Mouse (Mus musculus): ENCODE results near the gene Rmdn2. TPM values are rescaled to one million over a fixed set of nuclear protein-coding genes. Genes with fewer than 3 reads are reported as not detected.

The Rmdn2 gene
- polyA plus RNA-seq, 1 experiment, result 4.7 TPM

DNA sequence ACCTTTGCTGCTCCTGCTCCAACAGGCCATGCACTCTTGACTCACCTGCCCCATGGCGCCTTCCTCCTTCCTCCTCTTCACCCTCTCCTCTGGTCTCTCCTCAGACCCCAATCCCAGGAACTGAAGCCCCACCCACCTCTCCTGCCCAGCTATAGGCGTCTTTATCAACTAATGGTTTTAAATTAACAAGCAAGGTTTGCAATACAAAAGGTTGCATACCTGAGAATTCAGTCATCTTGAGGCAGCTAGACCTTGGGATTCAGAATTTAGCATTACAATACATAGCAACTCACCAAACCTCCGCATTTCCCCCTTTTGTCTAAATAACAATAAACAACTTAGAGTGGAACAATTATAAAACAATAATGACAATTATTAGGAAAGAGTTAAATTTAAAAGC is 42.5 kb downstream of the Rmdn2 start:
- no peak for TF ChIP-seq GATA1 (IDR thresholded peaks at IDR 0.05; ENCODE audit: low read length)

DNA sequence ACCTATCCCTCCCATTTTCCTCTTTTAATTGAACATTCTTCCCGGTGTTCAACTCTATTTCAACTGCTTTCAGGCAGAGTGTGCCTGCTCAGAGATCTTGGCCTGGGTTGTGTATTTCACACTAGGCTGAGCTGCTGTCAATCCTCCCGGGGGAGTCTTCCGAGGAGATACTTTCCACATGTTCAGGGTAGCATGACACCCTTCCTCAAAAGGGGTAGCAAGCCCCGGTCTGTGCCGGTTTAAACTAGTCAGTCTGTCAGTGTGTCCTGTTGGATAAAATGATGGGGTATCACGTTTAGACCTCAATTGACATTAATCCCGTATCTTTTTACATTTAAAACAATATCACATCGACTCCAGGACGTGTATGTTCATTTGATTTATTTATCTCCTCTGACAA is 46.1 kb downstream of the Rmdn2 start:
- no peak for TF ChIP-seq GATA1 (IDR thresholded peaks at IDR 0.05; ENCODE audit: low read length)

DNA sequence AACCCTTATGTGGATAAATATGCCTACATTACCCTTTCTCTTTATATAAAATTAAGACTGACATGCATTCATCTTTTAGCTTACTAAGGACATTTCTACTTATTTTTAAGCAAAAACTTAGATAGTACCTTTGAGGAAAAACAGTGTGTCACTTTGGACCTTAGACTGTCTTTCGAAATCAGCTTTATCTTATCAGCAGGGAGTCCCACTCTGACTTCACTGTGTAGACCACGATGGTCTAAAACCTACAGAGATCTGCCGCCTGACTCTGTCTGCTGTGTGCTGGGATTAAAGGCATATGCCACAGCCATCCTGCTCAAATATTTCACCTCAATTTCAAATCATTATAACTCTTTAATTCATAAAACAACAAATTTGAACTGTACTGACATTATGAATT is 46.8 kb downstream of the Rmdn2 start:
- no peak for TF ChIP-seq GATA1 (IDR thresholded peaks at IDR 0.05; ENCODE audit: low read length)

DNA sequence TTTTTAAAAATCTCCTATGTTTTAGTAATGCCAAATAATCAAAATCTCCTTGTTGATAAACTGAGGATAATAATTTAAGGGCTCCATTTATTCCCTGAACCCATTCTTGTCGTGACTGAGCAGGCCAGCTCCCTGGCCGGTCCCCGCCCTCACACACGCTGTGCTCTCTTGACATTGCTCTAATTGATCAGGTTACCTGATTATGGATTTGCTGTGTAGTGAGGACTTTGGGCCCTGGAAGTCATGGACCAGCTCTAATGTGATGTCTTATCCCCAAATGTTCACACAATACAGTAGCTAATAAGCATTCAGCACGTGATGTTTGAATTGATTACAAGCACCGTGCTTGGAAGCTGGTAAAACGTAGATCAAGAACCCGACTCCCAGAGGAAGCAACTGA is 47.2 kb downstream of the Rmdn2 start:
- no peak for TF ChIP-seq GATA1 (IDR thresholded peaks at IDR 0.05; ENCODE audit: low read length)

DNA sequence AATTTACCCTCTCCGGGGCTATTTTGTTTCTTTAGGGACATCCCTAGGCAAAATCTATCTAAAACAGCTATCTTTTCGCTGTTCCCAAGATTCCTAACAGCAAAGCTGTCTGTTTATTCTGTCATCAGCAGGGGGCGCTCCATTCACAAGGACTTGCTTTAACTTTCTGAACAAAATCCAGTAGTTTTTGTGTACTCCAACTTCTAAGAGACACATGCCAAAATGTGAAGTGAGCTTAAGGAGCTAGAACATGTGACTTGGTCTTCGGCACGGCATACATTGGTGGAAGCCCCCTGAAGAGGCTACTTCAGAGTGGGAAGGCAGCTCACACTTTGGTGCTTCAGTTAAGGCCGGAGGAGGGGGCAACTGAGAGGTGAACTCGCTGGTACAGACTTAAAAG is 49.7 kb downstream of the Rmdn2 start:
- no peak for TF ChIP-seq GATA1 (IDR thresholded peaks at IDR 0.05; ENCODE audit: low read length)

DNA sequence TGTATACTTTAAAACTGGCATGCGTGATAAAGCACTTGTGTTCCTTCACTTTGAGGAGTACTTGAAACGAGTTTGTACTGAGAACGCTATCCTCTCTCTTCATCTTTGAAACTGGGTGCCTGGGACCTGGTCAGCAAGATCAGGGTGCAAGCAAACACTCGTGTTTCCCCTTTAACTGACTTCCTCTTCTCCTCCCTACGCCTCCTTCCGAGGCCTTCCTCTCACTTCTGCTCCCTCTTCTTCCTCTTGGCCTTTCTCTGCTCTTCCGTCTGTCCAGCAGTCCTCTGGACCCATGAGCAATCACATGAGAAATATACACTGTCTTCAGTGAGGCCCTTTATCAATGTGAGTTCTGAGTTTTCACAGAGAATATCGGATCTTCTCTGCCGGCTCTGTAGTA is 50.2 kb downstream of the Rmdn2 start:
- TF ChIP-seq GATA1 (IDR thresholded peaks at IDR 0.05; ENCODE audit: low read length), result no peak

DNA sequence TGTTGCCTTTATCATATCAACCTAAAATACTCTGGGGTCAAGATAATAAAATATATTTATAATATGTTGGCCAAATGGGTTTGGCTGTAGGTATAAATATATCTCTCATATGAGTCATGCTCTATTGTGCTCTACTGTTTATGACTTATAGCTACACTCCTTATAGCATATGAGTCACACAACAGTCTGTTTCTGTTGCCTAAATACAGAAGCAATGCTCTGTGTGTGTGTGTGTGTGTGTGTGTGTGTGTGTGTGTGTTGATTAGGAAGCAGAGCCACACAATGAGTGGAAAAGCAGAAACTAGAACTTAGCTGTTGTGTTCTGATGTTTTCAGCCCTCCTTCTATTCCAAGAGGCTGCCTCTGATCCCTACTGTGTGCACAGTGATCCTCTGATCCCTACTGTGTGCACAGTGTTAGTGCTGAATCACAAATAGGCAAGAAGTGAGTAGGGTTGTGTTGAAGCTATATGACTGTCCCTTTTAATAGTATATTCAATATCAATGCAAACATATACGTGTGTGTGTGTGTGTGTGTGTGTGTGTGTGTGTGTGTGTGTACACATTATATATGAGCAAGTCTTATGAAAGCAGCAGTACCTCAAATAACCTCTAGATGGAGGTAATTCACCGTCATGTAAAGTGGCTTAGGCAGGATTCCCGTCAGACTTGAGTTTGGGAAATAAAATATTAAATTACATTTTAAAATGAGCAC is 51.9 kb downstream of the Rmdn2 start:
- TF ChIP-seq GATA1 (IDR thresholded peaks at IDR 0.05; ENCODE audit: low read length), result no peak

GRCm38 (mm10) chr17:79664106-79664417 is 52.4 kb downstream of the Rmdn2 start:
- TF ChIP-seq GATA1 (IDR thresholded peaks at IDR 0.05; ENCODE audit: low read length), result no peak

DNA sequence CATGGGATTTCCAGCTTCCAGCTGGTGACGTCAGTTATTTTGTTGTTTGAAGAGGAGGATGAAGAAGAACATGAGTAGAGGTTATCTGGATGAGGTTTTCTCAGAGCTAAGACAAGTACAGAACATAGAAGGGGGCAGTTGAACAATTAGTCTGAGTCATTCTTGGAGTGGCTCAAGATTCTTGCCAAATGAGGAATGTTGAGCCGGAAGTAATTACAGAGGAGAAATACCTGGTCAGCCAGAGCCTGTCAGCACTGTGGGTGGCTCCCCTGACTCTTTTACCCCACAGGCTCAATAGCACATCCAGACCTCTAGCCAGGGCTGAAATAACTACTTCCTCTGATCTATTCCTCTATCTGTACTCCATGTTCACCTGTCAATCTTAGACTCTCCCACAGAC is 59.2 kb downstream of the Rmdn2 start:
- no peak for TF ChIP-seq GATA1 (IDR thresholded peaks at IDR 0.05; ENCODE audit: low read length)

GRCm38 (mm10) chr17:79695106-79695505 is 83.4 kb downstream of the Rmdn2 start:
- TF ChIP-seq GATA1 (IDR thresholded peaks at IDR 0.05; ENCODE audit: low read length), result no peak

DNA sequence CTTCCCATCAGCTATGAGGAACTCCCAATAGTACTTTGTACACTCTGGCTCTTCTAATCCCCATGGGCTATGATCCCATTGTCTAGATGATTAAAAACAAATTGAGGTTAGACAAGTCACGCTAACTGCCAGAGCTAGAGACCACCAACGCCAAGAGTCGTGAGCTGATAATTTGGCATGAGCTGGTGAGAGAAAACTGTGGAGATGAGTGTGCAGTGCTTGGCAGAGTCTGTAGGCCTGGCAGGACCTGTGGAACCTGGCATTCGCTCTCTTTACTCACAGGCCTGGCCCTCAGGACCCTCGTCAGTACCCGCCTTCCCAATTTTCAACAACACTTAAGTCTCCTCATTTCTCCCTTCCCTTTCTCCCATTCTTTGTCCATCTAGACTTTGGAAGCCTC is 83.9 kb downstream of the Rmdn2 start:
- TF ChIP-seq GATA1 (IDR thresholded peaks at IDR 0.05; ENCODE audit: low read length), result no peak

DNA sequence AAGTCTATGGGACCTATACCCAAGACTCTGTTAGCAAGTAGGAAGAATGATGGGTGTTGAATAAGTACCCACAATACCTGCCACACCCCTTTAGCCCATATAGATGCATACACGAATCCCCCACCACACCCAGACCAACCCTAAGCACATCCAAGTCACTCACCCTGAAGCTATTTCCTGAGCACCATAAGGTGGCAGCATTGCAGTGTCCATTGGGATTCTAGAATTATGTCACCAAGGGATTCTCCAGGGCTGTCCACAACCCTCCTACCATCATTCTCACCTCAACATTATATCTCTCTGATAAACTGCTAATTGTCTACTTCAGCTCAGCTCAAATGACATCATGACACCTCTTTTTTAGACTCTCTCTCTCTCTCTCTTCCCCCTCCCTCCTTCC is 87.5 kb downstream of the Rmdn2 start:
- no peak for TF ChIP-seq GATA1 (IDR thresholded peaks at IDR 0.05; ENCODE audit: low read length)

DNA sequence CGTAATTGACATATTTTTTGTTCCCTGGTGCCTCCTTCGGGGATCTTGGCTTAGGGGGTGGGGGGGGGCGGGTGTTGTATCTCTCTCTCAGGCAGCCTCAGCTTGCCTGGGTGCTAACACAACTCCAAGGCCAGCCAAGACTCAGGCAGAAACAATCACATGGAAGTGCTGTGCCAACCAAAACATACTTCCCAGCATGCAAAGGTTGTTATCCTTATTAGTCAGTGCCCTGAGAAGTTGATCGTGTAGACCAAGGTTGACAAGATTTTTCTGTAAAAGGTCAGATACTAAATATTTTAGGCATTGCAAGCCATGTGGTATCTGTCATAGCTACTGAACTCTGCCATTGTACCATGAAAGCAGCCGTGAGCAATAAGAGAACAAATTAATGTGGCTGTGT is 89.2 kb downstream of the Rmdn2 start:
- TF ChIP-seq GATA1 (IDR thresholded peaks at IDR 0.05; ENCODE audit: low read length), result no peak

DNA sequence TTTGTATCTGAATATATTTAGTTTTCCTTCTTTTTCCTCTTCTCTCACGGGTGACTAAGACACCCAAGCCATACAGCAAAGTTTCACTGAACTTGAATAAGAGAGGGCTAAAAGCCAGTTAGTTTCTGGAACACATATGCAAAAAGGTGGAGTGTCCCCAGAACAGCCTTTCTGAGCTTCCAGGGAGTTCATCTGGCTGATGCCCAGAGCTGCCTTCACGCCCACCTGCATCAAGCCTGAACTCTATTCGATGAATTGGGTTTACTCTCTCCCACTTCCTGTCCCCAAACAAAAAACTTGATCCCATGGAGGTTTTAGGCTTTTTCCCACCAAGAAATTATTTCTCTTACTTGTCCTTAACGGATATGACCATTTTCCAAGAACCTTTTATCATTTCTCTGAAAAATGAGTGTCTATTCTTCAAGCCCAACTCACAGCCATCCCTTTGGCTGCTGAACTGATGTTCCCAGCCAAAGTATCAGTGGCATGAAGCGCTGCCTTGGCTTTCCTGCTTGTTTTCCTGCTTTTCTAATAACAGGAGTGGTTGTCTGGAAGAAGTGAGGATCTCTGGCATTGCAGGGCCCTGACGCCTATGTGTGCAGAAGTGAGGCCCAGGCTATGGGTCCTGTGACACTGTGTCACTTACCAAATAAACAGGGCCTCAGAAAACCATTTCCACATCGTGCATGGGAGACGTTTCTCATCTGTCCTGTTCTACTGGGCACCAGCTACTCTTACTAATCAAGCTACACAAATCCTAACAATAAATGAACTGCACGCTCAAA is 94.2 kb downstream of the Rmdn2 start:
- TF ChIP-seq GATA1 (IDR thresholded peaks at IDR 0.05; ENCODE audit: low read length), result no peak

DNA sequence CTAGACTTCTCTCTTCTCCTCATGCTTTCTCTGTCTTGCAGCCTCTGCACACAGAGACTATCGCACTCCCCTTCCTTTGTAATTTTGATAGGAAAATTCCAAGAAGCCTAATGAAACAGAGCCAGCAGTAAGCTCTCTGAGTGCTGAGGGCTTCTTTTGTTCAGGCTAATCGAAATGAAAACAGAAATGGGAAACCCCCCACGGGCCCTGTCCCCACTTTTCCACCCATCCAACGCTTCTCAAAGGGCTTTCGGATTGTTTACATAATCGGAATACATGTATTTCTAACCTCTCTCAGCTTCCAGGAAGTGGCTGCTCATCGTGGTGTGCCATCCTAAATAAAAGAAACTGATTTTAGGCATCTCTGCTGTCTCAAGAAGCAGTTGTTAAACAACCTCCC is 96.5 kb downstream of the Rmdn2 start:
- no peak for TF ChIP-seq GATA1 (IDR thresholded peaks at IDR 0.05; ENCODE audit: low read length)

DNA sequence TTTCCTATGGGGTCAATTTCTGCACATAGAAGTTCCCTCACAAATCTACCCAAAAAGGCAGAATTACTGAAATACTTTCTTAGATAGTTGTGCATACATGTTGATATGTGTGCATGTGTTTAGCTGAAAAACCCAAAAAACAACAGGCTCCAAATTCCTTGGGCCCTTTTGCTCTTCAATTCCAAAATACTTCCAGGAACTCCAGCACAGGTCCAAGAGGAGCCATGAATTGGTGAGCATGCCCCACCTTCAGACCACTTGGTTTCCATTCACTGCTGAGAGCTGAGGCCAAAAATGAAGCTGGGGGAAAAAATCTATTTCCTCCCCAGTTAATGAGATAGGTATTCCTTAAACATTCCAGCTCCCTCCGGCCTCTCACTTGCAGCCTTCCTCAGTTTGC is 98.1 kb downstream of the Rmdn2 start:
- no peak for TF ChIP-seq GATA1 (IDR thresholded peaks at IDR 0.05; ENCODE audit: low read length)

GRCm38 (mm10) chr17:79710246-79710842 is 98.7 kb downstream of the Rmdn2 start:
- TF ChIP-seq GATA1 (IDR thresholded peaks at IDR 0.05; ENCODE audit: low read length), result no peak

All from G1E-ER4 (cell line).